26 mouse cellular contexts compared by ENCODE assay signal in genomic region chr11:16292960-16293359, GRCm38 (mm10). TPM values are rescaled to one million over a fixed set of nuclear protein-coding genes. Genes with fewer than 3 reads are reported as not detected.
"Had no signal": no experiment of that assay in that cellular context is flagged by ENCODE, and none has a peak within 500 bp of the region (broad histone marks: within the 10 kb centered on the region; RNA-seq: fewer than 3 reads in every experiment).

No protein-coding gene starts in this region.

- H3K27me3 ChIP-seq: heart, embryonic 12.5 days; hindbrain, embryonic 12.5 days; intestine, embryonic 15.5 days; limb, embryonic 12.5 days; liver, embryonic 13.5 days; liver, embryonic 15.5 days had no signal

- DNase-seq: gastrocnemius, adult 2 months; gastrocnemius, postnatal 10 days; gastrocnemius, postnatal 25 days; heart, adult 18-20 months; heart, postnatal 10 days; heart, postnatal 4 days; kidney, postnatal 36 days; liver; liver, embryonic 13.5 days; liver, postnatal 0 days had no signal

- ATAC-seq: forebrain, embryonic 16.5 days; hindbrain, embryonic 16.5 days; inflammation-experienced regulatory T-cells, adult 6 months; intestine, embryonic 15.5 days; intestine, postnatal 0 days; liver, postnatal 0 days had no signal

- H3K36me3 ChIP-seq: heart, embryonic 10.5 days; heart, embryonic 12.5 days; hindbrain, embryonic 10.5 days; hindbrain, embryonic 12.5 days; intestine, embryonic 15.5 days; limb, embryonic 10.5 days; limb, embryonic 12.5 days; liver, embryonic 13.5 days; liver, embryonic 15.5 days had no signal

- H3K27ac ChIP-seq: gastrocnemius, adult 2 months; heart, embryonic 10.5 days; hindbrain, embryonic 10.5 days; hindbrain, embryonic 12.5 days; hindbrain, embryonic 14.5 days; intestine, embryonic 15.5 days; layer of hippocampus, adult 2 months; left cerebral cortex, adult 2 months; limb, embryonic 10.5 days; limb, embryonic 12.5 days; liver, embryonic 13.5 days; liver, embryonic 15.5 days had no signal

- H3K4me1 ChIP-seq: heart, embryonic 10.5 days; heart, embryonic 12.5 days; hindbrain, embryonic 10.5 days; hindbrain, embryonic 12.5 days; intestine, embryonic 15.5 days; limb, embryonic 10.5 days; limb, embryonic 12.5 days; liver, embryonic 13.5 days; liver, embryonic 15.5 days had no signal

- H3K9me3 ChIP-seq: heart, embryonic 10.5 days; heart, embryonic 12.5 days; hindbrain, embryonic 10.5 days; hindbrain, embryonic 12.5 days; intestine, embryonic 15.5 days; limb, embryonic 10.5 days; limb, embryonic 12.5 days; liver, embryonic 13.5 days; liver, embryonic 15.5 days had no signal

- H3K9ac ChIP-seq: heart, embryonic 12.5 days; hindbrain, embryonic 12.5 days; hindbrain, embryonic 14.5 days; intestine, embryonic 15.5 days; limb, embryonic 12.5 days; liver, embryonic 13.5 days; liver, embryonic 15.5 days; liver, postnatal 0 days had no signal

- H3K4me3 ChIP-seq: gastrocnemius, adult 2 months; heart, embryonic 10.5 days; heart, embryonic 12.5 days; hindbrain, embryonic 10.5 days; hindbrain, embryonic 12.5 days; intestine, embryonic 15.5 days; layer of hippocampus, adult 2 months; left cerebral cortex, adult 2 months; limb, embryonic 10.5 days; limb, embryonic 12.5 days; liver, embryonic 13.5 days; liver, embryonic 15.5 days had no signal

- H3K4me2 ChIP-seq: heart, embryonic 12.5 days; hindbrain, embryonic 12.5 days; hindbrain, embryonic 14.5 days; intestine, embryonic 15.5 days; limb, embryonic 12.5 days; liver, embryonic 11.5 days; liver, embryonic 13.5 days; liver, embryonic 15.5 days had no signal

RNA-seq across cellular contexts. Expression of gene Vstm2a, which starts 35.4 kb away (rescaled TPM):
- polyA plus RNA-seq: heart, embryonic 12.5 days; inflammation-experienced regulatory T-cells, adult 6 months; liver, postnatal 0 days had no signal
